Mouse (Mus musculus) embryo, embryonic 11.5 days (tissue): ENCODE results near the gene Aars.
"Not testable (repeated sequence)": the region's sequence is repeated elsewhere in the genome, so short reads cannot be mapped to it uniquely, and the experiment has no call there.

ENCODE experiments used
- DNase-seq: peaks from one replicate; pipeline ENCODE4 v3.0.0-alpha.2; 2012; ENCODE audit warnings: low read depth, low spot score

Gene Aars

DNA sequence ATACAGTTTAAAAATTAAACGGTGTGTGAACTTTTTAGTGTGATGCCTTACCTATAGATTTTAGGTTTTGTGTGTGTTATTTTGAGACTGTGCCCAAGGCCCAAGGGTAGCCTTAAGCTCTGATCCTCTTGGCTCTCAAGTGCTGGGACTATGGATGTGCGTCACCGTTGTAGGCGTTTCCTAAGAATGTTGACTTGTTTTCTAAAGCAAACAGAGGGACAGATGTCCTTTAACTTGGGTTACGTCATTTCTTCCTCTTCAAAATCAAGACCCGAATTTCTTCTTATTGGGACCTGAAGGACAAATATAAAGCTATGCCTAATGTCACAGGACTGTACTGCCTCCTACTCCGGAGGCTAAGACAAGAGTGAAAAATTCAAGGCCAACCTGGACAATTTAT, at the start of gene Aars:
Gene Aars, plus strand, starts transcription at position 229 of the 400 bp plus-strand sequence.
- DNase-seq = no peak

DNA sequence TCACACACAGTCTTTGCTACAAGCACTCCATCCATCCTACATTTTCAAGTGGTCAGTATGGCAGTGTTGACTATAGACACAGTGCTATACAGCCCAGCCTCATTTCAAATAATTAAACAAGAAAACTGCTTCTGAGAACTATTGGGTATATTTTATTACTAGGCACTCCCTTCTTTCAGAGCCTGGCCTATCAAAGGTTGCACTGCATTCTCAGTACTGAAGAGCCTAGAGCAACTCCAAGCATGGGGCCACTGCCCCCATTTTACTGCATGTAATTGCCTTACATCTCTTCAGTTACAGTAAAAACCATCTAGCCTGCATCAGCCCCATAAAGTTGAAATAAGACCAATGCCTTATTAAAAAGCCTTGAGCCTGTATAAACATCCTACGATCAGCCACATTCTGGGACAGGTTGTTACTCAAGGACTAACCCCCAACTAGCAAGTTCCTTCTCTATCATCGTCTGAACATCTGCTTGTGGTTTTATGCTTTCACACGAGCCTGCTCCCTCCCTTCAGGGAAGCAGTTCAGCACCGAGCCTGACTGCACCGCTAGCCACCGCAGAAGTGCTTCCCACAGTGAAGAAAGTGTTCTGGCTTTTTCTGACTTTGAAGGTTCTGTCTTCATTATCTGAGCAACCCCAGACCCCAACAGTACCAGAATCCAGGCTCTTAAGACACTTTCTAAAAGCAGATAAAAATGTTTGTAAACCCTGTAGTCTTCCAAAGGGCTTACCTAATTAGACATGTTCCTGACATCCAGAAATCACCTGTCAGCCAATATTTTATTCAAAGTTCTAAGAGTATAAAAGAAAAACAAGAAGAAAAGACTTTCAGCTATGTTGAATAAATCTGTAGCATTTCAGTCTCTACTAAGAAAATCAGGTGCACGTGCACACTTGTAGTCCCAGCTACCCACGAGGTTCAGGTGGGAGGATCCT, 44.9 kb upstream of the Aars start:
- DNase-seq = no peak

- no peak for DNase-seq
Observed at GRCm38 (mm10) chr8:110990017-110990416, 42.9 kb upstream of the Aars start.

DNA sequence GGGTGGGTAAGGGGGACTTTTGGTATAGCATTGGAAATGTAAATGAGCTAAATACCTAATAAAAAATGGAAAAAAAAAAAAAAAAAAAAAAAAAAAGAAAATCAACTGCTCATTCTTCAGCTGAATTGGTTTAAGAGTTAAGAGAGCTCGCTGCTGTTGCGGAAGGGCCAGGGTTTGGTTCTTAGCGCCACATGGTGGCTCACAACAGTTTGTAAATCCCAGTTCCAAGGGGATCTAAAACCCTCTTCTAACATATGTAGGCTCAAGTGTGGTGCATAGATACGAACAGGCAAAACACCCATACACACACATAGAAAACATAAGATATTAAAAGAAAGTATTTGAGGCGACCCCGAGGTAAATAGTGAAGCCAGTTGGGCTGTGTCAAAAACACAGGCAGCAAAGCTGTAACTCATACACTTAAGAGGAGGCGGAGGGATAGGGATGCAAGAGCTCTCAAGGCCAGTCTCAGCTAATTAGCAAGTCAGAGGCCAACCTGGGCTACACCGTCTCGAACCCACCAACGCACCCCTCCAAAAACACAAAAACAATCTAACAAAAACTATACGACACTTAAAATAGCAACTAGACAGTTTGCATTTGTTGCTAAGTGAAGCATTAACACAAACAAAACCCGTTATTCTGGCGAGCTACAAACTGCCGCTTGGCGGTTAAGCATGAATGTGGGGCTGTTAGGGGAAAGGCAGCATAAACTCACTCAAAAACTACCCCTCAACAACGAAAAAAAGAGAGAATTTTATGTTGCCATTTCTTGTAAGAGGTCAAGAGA, 36.1 kb upstream of the Aars start:
- no peak for DNase-seq

GRCm38 (mm10) chr8:110997547-110998531, 35.1 kb upstream of the Aars start, which contains the start of gene Ddx19a:
TSS of gene Ddx19a (minus strand) at chr8:110997800.
- peak; percentile 77 for DNase-seq

- not testable (repeated sequence) for DNase-seq
Observed at GRCm38 (mm10) chr8:111010230-111010991, 22.5 kb upstream of the Aars start.

GRCm38 (mm10) chr8:111026609-111027008, 6.3 kb upstream of the Aars start:
- not testable (repeated sequence) for DNase-seq

DNA sequence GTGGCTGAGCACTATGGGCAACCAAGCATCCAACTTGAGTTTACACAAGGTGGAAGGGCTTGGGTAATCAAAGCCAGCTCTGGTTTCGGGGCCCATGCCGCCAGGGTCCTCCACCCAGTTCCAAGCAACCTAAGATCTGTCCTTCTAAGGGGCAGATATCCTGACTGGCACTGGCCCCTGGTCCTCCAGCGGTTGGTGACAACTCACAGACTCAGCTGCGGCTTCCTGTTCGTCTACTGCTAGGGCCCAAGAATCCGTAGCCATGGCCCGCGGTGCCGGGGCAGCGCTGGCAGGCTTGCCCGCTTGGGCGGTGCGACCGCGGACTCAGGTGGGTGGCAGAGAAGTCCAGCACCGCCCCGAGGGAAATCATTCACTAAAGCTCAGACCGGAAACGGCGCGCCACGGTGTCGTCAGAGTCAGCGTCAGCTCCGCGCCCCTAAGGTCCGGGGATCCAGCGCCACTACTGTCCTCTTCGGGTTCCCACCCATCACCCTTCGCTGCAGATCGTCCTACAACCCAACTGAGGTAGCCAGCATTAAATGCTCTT, 5.5 kb upstream of the Aars start:
- peak; percentile 61 for DNase-seq

- no peak for DNase-seq
Observed at GRCm38 (mm10) chr8:111029589-111029988, 3.4 kb upstream of the Aars start.

DNA sequence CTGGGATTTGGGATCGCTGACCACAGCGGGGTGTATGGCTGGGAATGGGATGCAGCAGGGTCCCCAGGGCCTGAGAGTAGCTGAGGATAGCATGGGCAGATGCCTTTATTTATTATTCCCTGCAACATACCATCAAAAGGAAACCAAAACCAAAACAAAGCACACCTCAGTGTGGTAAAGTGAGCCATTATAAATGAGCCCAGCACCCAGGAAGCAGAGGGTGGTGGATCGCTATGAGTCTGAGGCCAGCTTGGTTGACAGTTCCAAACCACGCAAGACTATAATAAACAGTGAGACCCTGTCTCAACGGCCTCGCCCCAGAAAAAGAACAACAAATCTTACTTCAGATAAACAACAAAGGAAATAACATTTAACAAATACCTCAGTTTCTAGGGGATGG, 2.9 kb upstream of the Aars start:
- no peak for DNase-seq

- DNase-seq = no peak
Observed at GRCm38 (mm10) chr8:111031572-111031971, 1.4 kb upstream of the Aars start, which contains the start of gene Ddx19b. TSS of gene Ddx19b (minus strand) at chr8:111031751.

DNA sequence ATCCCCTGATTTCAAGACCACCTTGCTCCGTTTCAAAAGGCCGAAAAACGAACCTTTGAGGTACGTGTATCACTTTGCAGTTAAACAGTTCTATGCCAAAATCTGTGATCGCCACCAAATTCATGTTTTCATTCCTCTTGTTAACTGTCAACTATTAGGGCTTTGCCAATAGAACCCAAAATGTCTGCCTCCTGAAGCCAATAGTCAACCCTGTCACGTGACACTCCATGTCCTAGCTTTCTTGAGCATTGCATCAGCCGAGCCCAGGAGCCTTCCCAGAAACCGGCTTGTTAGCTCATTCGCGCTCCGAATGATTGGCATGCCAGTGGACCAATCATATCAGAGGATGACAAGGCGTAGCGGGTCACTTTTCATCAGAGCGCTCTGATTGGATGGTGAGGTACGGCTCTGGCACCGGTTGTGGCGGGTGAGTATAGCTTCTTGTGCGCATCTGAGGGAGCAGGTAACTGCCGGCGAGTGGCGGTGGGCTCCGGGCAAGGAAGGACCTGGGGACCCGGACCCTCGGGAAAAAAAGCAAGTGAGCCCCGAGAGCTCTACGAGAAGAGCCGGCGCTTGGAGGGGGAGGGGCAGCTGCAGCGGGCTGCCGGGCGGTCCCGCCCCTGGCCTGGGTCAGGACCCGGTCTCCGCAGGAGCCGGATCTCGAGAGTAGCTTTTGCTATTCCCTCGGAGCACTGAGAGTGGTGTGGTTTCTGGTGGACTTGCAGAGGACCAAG, 705 bp downstream of the Aars start:
- DNase-seq = peak; percentile 100

- DNase-seq = no peak
Observed at GRCm38 (mm10) chr8:111034276-111034675, 1.3 kb downstream of the Aars start.

DNA sequence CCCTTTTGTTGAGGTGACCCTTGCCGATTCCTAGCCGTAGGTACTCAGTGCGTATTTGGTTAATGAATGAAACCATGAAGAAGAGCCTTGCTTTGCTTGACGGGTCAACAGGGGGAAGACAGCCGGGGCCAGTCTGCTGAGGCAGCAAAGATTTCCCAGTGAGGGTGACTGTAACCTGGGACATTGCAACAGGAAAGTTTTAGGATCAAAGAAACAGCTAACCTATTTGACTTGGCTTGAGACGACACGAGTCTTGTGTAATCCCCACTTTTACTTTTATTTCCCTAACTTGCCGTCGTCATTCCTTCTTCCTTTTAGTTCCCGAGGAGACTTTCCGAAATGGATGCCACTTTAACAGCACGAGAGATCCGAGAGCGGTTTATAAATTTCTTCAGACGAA, 3.6 kb downstream of the Aars start:
- no peak for DNase-seq

- DNase-seq = no peak
Observed at GRCm38 (mm10) chr8:111042546-111042945, 9.6 kb downstream of the Aars start.

DNA sequence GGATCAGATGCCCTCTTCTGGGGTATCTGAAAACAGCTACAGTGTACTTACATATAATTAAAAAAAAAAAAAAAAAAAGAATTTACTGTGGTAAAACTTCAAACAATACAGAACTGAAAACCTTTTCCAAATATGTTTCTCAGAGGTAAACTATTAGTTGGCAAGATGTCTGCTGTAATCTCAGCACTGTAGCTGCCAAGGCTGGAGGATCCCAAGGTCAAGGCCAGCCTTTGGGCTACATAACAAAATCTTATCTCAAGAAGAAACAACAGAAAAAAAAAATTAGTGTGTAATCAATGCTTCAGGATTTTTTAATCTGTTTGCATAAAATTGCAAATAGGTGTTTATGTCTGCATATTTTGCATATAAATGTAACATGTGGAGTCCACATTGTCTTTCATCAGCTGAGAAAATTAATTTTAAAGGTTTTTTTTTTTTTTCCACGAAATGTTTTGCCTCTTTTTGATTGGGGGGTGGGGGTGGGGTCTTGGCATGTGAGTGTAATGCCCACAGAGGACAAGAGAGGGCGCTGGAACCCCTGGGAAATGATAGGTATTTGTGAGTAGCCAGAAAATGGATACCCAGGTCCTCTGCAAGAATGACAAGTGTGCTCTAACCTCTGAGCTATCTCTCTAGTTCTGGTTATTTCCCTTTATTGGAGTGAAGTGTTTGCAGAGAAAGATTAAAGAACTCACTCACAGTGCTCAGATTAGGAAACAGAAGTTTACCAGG, 11.2 kb downstream of the Aars start:
- no peak for DNase-seq

DNA sequence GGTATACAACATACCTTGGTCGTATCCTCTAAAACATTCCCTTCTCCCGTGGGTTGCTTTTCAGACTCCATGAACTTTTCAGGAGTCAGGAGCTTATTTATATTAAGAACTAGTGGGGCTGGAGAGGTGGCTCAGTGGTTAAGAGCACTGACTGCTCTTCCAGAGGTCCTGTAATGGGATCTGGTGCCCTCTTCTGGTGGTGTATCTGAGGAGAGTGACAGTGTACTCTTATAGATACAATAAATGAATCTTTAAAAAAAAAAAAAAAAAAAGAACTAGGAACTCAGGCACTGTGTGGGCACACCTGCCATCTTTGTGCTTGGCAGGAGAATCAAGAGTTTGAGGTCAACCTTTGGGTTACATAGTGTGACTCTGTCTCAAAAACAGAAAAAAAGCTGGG, 15.8 kb downstream of the Aars start:
- DNase-seq = no peak

DNA sequence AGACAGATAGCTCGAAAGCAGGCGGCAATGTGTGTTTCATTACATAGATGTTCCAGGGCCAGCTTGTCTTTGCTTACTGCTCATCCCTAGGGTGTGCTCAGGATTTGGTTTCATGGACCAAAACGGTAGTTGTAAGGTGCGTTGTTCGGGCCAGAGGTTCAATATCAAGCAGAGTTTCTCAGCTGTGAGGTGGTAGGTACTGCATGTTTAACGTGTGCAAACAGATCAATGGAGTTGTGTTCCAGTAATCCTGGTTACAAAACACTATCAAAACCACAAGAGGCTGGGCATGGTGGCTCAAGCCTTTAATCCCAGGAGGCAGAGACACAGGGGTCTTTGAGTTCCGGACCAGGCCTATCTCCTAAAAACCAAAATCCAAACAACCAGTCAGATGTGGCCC, 16.2 kb downstream of the Aars start:
- no peak for DNase-seq
